Mouse (Mus musculus): ENCODE data around the gene Aldoc.

The Aldoc gene

DNA sequence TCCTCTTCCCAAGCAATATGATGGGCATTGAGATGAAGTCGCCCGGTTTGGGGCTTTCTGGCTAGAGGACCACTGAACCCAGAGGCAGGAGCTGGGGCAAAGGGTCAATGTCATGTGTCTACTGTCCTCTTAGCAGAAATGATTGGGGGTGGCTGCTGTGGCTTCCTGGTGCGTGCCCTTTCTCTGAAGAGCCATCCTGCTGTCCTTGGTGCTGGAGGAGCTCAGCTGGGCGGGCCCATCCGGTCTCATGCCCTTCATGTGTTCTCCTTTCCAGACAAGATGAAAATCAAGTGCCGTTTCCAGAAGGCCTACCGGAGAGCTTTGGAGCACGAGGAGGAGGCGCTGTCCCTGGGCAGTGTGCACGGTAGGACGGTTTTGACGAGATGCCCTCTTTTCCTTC lies 9.9 kb downstream of the Aldoc start:
- no peak for DNase-seq (ENCODE audit: low spot score)

GRCm38 (mm10) chr11:78333992-78334391 lies 11.2 kb downstream of the Aldoc start:
- DNase-seq (ENCODE audit: low spot score), result no peak

GRCm38 (mm10) chr11:78337040-78337439 lies 14.3 kb downstream of the Aldoc start:
- DNase-seq (ENCODE audit: low spot score), result no peak

- DNase-seq (ENCODE audit: low spot score), result no peak
These were observed 18.9 kb downstream of the Aldoc start for GRCm38 (mm10) chr11:78341702-78342101.

- DNase-seq (ENCODE audit: low spot score), result peak; percentile 74
These were observed 20.9 kb downstream of the Aldoc start, which contains the start of gene Unc119 for GRCm38 (mm10) chr11:78343381-78344327. Gene Unc119 (plus strand): TSS chr11:78343482.

GRCm38 (mm10) chr11:78344328-78344889 lies 21.6 kb downstream of the Aldoc start:
- DNase-seq (ENCODE audit: low spot score), result no peak

DNA sequence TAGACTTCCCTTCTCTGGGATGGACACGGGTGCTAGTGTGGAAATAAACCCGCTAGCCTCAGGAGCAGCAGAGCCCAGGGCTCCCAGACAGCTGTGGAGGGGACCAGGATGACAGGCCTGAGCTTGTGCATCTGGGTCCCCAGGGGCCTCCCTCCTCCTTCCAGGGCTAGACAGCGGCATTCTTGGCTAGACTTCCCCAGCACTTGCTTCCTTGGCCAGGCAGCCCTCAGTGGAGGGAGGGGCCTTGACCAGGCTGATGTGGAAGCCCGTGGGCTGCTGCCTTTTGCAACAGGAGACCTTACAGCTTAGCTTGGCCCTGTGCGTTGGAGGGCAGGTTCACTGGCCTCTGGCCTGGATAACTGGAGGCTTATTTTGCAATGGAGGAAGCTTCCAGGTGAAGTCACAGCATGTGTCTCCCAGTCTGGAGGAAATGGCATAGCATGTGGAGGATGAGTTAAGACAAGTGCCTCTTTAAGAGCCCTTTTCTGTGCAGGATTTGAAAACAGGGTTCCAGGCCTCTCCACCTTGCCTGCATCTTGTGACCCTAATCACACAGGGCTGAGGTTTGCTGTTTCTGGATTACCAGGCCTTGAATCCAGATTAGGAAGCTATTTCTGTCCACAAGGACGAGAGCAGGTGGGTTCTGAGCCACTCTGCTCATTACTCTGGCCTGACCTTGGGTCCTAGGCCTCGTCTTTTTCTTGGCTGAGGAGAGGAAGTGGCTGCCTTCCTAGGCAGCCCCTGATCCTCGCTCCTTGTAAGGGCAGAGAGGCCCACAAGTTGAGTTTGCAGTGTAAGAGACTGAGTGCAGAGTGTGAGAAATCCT lies 22.3 kb downstream of the Aldoc start:
- no peak for DNase-seq (ENCODE audit: low spot score)

DNA sequence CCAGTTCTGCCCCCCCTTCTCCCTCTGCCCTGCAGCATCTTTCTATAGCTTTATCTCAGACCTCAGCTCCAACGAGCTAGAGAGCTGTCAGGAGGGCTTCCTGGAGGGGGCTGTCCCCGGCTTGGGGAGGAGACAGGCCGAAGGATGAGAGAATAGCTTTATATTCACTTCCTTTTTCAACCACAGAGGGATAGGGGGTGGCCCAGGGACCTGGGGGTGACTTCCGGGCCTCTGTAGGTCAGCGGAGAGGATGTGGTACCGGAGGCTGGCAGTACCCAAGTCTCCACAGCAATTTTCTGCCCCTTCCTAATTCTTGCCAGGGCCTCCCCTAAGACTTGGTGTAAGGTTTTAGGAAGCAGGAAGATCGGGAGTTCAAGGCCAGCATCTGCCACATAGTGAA lies 23.0 kb downstream of the Aldoc start:
- peak; percentile 37 for DNase-seq (ENCODE audit: low spot score)

DNA sequence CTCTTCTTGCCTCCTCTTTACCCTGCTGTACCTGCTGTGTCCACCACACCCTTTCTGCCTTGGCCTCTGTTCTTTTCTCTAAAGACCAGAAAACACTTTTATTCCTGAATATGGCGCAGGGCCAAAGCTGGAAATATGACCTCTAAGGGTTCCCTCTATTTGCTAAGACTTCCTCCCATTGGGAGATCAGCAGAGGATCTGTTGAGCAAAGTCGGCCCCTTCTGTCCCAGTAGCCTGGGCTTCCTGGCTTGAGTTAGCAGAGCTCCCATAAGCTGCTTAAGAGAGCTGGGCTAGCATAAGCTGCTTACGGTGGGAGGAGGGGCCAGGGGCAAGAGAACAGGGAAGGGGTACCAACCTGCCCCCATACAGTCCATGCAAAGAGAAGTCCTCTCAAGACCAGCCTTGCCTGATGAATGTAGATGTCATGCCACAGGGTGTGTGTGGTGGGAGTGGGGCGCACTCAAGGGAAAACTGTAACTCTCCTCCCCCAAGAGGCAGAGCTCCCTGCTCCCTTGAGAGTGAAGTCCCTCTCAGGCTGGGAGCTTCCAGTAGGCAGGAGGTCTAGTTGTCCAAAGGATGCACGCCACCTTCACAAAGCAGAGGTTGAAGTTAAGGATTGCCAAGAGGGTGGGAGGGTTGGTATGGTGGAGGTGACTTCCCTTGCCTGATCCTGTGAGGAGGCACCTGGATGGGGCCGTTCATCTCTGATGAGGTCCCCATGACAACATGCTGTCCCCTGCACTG lies 23.7 kb downstream of the Aldoc start:
- DNase-seq (ENCODE audit: low spot score), result no peak

- DNase-seq (ENCODE audit: low spot score), result peak; percentile 58
These were observed 24.4 kb downstream of the Aldoc start for GRCm38 (mm10) chr11:78347070-78347754.

- no peak for DNase-seq (ENCODE audit: low spot score)
These were observed 25.1 kb downstream of the Aldoc start for GRCm38 (mm10) chr11:78347908-78348307.

- no peak for DNase-seq (ENCODE audit: low spot score)
These were observed 25.7 kb downstream of the Aldoc start for GRCm38 (mm10) chr11:78348474-78348873.

DNA sequence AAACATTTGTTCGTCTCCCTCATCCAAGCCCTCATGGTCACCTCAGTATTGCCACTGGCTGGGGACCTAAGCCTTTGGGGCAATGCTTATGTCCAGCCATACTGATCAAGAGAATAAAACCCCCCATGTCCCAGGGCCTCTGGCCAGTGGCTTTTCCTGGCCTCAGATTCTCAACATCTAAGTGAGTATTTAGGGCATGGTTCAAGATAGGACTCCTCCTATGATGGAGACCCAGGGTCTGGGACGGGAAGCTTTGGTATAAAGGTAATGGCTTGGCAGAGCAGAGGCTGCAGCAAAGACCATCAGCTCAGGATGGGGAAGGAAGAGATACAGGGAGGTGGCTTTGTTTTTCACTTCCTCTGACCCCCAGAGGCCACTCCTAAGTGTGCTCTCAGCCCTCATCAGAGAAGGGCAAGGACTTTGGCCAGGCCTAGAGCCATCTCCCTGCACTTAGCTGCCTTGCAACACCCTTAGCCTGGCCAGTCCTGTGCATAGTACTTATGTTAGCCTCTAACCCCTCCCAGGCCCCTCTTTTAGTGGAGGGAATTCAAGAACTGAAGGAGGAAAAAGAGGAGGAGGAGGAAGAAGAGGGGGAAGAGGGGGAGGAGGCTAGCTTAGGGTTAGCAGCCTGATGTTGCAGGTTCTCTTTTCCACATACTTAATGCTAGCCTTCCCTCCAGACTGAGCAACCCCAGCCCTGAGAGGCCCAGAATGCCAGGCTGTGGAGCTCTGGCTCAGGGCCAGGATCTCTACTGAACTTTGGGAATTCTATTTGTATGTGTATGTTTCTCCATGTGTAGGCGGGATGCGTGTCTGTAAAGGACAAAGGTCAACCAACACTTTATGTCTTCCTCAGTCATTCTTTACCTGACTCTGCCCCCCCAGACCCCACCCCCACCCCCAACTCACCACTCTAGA lies 26.9 kb downstream of the Aldoc start:
- DNase-seq (ENCODE audit: low spot score), result no peak

- no peak for DNase-seq (ENCODE audit: low spot score)
These were observed 30.3 kb downstream of the Aldoc start for GRCm38 (mm10) chr11:78353081-78353480.

DNA sequence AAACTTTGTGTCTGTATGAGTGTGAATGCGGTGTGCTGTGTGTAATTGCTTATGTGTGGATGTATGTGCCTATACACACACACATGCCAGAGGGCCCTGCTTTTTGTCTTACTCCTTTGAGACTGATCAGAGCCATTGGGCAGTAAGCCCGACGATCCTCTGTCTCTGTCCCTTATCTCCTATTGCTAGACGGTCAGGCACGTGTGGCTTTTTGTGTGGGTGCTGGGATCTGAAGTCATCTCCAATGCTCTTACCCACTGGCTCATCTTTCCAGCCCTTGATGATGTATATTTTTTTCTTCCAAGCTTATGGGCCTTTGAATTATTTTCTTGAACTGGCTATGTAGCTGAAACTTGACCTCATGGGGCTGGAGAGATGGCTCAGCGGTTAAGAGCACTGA lies 32.1 kb downstream of the Aldoc start:
- DNase-seq (ENCODE audit: low spot score), result no peak

DNA sequence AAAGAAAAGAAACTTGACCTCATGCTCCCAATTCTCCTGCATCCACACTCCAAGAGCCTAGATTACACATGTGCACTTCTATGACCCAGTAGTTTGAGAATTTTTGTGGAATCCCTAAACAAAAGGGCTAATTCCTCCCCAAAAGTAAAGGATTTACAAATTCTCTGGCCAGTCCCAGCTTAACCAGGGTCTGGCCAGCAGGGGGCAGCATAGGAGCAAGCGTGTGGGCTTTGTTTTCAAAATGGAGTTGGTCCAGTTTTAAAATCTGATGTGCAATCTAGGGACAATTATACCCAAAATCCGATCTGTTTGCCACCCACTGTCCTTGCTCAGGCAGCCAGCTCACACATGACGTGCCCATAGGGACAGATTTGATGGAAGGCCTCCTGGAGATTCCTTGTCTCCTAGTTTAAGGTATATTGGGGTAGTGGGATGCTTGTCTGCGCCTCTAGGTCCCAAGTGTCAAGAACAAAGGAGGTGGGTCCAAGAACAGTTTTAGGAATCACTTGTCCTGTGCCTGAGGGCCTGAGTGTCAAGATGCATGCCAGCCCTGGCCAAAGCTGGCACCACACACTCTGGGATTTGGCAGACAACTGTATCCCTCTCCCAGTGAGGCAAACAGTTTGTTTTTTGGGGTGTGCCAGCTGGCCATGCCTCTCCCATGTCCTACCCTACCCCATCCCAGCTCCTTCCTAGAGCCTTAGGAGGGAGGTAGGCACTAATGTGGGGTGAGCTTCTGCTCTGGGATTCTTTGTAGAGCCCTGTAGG lies 32.9 kb downstream of the Aldoc start:
- DNase-seq (ENCODE audit: low spot score), result peak; percentile 55

DNA sequence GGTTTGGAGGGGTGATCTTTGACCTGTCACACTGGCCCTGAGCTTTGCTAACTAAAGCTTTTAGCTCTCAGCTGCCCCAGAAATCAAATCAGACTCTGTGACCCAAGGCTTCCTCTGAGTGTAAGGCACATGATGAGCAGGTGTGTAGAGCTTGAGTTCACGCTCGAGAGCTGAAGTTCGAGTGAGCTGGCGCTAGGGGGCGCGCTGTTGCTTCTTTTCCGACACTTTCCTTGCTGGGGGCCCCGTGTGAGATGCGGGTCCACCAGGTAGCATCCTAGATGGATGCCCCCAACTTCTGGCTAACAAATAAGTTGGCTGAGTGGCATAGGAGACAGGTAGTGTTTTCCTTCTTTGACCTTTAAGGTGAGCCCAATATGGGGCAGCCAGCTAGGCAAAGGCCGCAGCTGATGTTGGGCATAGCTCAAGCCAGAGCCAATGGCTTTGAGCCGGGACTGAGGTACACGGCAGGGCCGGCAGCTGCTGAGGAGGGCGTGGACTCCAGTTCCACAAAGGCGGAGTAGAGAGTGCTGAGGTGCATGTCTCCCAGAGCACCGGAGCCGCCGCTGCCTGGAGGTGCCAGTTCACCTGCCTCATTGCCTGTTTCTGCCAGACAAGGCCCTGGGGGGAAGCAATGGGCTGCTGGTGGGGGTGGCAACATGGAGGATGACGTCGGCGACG lies 35.7 kb downstream of the Aldoc start:
- DNase-seq (ENCODE audit: low spot score), result peak; percentile 22

DNA sequence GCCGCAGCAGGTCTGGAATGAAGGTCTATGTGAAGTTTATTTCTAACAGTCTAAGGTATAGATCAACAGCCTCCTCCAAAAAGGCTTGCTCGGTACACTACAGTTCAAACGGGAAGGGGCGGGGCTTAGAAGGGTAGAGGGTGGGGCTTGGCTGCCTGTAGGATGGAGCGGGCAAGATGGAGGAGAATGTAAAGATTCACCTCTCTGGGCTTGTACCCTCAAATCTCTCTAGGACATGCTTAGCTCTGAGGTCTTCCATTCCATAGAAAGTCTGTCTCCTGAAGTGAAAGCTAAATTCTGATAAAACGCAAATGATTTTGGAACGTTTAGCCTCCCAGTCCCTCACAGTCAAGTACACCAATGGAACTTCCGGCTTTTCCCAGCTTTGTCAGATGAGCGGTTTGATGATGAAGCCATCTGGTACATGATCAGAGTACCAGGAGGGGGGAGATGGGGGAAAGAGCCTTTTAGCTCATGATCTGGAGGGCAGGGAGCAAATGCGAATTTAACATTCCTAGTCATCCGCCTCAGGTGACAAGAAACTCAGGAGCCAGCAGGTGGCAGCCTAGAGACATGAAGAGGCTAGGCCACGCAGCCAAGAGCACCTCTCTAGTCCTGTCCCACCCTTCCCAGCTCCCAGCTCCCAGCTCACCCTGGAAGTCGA lies 37.5 kb downstream of the Aldoc start:
- DNase-seq (ENCODE audit: low spot score), result peak; percentile 60

Data from spleen, adult 12 weeks (tissue).